Mouse (Mus musculus): ENCODE measurements around the gene Prdm16.

Prdm16 gene

GRCm38 (mm10) chr4:154480544-154481260, 156.0 kb downstream of the Prdm16 start:
- no peak for DNase-seq (ENCODE audit: low spot score in 2 of 2)

- DNase-seq (ENCODE audit: low spot score in 2 of 2), result no peak
These were observed 156.5 kb downstream of the Prdm16 start for GRCm38 (mm10) chr4:154480143-154480542.

- DNase-seq (ENCODE audit: low spot score in 2 of 2), result no peak
These were observed 157.6 kb downstream of the Prdm16 start for GRCm38 (mm10) chr4:154478933-154479613.

GRCm38 (mm10) chr4:154473571-154474307, 162.9 kb downstream of the Prdm16 start:
- DNase-seq (ENCODE audit: low spot score in 2 of 2), result no peak

- no peak for DNase-seq (ENCODE audit: low spot score in 2 of 2)
These were observed 164.1 kb downstream of the Prdm16 start for GRCm38 (mm10) chr4:154472569-154472968.

- no peak for DNase-seq (ENCODE audit: low spot score in 2 of 2)
These were observed 165.1 kb downstream of the Prdm16 start for GRCm38 (mm10) chr4:154471447-154472101.

- DNase-seq (ENCODE audit: low spot score in 2 of 2), result no peak
These were observed 170.4 kb downstream of the Prdm16 start for GRCm38 (mm10) chr4:154466305-154466704.

GRCm38 (mm10) chr4:154465123-154465522, 171.6 kb downstream of the Prdm16 start:
- no peak for DNase-seq (ENCODE audit: low spot score in 2 of 2)

GRCm38 (mm10) chr4:154460021-154460420, 176.7 kb downstream of the Prdm16 start:
- DNase-seq (ENCODE audit: low spot score in 2 of 2), result no peak

- DNase-seq (ENCODE audit: low spot score in 2 of 2), result no peak
These were observed 178.9 kb downstream of the Prdm16 start for GRCm38 (mm10) chr4:154457756-154458155.

- DNase-seq (ENCODE audit: low spot score in 2 of 2), result no peak
These were observed 180.3 kb downstream of the Prdm16 start for GRCm38 (mm10) chr4:154456265-154456822.

- no peak for DNase-seq (ENCODE audit: low spot score in 2 of 2)
These were observed 186.2 kb downstream of the Prdm16 start for GRCm38 (mm10) chr4:154450441-154450840.

- no peak for DNase-seq (ENCODE audit: low spot score in 2 of 2)
These were observed 186.6 kb downstream of the Prdm16 start for GRCm38 (mm10) chr4:154450036-154450435.

- no peak for DNase-seq (ENCODE audit: low spot score in 2 of 2)
These were observed 187.3 kb downstream of the Prdm16 start for GRCm38 (mm10) chr4:154449343-154449742.

- DNase-seq (ENCODE audit: low spot score in 2 of 2), result no peak
These were observed 191.0 kb downstream of the Prdm16 start for GRCm38 (mm10) chr4:154445721-154446120.

GRCm38 (mm10) chr4:154442645-154443304, 193.9 kb downstream of the Prdm16 start:
- DNase-seq (ENCODE audit: low spot score in 2 of 2), result no peak

GRCm38 (mm10) chr4:154439455-154440052, 197.1 kb downstream of the Prdm16 start:
- no peak for DNase-seq (ENCODE audit: low spot score in 2 of 2)

GRCm38 (mm10) chr4:154438610-154439009, 198.1 kb downstream of the Prdm16 start:
- DNase-seq (ENCODE audit: low spot score in 2 of 2), result no peak

GRCm38 (mm10) chr4:154429770-154430169, 206.9 kb downstream of the Prdm16 start:
- DNase-seq (ENCODE audit: low spot score in 2 of 2), result no peak

GRCm38 (mm10) chr4:154426901-154427300, 209.8 kb downstream of the Prdm16 start:
- DNase-seq (ENCODE audit: low spot score in 2 of 2), result no peak

- no peak for DNase-seq (ENCODE audit: low spot score in 2 of 2)
These were observed 211.4 kb downstream of the Prdm16 start for GRCm38 (mm10) chr4:154425284-154425683.

Measured in spleen, postnatal 14 days (tissue).